Mouse (Mus musculus) ES-CJ7 (cell line): ENCODE measurements around the gene Gm20517.
A peak's percentile ranks its signal among the peaks of the same experiment; 100 is the strongest.
"Not testable (repeated sequence)": the region's sequence is repeated elsewhere in the genome, so short reads cannot be mapped to it uniquely, and the experiment has no call there.

ENCODE experiments used
- DNase-seq: peaks from one replicate; pipeline ENCODE4 v3.0.0; 2011; ENCODE audit warnings: low read depth, low spot score

Gm20517 gene

GRCm38 (mm10) chr17:47625088-47625487 is 13.7 kb downstream of the Gm20517 start:
- no peak for DNase-seq

GRCm38 (mm10) chr17:47626031-47626430 is 14.6 kb downstream of the Gm20517 start:
- no peak for DNase-seq

DNA sequence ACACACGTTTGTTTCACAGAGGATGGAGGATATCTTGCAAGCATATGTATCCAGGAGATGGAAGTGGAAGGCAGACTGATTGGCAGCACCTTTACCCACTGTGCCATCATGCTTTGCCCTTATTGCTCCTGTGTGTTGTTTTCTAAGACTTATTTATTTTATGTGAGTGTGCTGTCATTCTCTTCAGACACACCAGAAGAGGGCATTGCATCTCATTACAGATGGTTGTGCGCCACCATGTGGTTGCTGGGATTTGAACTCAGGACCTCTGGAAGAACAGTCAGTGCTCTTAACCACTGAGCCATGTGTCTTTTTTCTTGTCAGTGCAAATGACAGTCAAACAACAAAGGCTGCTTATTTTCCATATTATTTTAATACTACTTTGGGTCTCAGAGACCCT is 16.4 kb downstream of the Gm20517 start:
- no peak for DNase-seq

GRCm38 (mm10) chr17:47628851-47629676 is 17.7 kb downstream of the Gm20517 start:
- DNase-seq, result peak; percentile 96

- DNase-seq, result peak; percentile 30
Observed at GRCm38 (mm10) chr17:47629717-47630677, 18.6 kb downstream of the Gm20517 start.

GRCm38 (mm10) chr17:47630678-47631065 is 19.3 kb downstream of the Gm20517 start, which contains the start of gene Usp49:
TSS of gene Usp49 (plus strand) at chr17:47630690.
- no peak for DNase-seq

GRCm38 (mm10) chr17:47632181-47632840 is 20.9 kb downstream of the Gm20517 start:
- DNase-seq, result no peak

DNA sequence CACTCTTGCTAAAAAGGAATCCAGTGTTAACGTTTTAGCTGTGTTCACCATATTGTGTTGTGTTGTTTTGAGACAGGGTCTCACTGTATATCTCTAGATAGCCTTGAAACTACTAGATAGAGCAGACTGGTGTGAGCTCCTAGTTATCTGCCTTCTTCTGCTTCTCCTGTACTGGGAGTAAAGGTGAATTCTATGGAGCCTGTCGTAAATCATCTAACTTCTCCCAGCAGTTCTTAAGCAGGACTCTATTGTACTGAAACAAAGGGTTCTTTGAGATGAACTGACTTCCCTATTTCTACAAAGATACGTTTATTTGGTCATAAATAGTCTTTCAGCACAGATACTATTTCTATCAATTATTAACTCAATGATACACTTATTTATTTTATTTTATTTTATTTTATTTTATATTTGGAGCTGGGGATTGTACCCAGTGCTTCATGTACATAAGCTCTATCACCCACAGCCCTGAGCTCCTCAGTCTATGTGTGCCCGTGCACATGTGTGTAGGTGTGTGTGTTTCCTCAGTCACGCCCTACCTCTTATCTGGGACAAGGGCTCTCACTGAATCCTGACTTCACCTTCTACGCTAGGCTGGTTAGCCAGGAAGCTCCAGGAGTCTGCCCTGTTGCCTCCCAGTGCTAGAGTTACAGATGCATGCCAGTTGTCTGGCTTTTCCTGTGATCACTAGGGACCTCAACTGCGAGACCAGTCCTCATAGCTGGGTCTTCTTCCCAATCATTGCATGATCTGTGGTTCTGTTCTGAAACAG is 22.8 kb downstream of the Gm20517 start:
- no peak for DNase-seq

DNA sequence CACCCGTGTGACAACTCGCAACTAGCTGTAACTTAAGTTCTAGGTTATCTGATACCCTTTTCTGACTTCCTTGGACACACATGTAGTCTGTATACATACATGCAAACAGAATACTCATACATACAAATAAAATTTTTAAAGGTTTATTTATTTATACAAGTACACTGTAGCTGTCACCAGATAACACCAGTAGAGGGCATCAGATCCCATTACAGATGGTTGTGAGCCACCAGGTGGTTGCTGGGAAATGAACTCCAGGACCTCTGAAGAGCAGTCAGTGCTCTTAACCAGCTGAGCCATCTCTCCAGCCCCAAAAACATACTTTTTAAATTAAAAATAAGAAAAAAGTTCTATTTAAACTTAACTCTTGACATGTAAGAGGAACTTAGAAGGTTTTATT is 31.6 kb downstream of the Gm20517 start:
- no peak for DNase-seq

GRCm38 (mm10) chr17:47646683-47647082 is 35.3 kb downstream of the Gm20517 start:
- DNase-seq, result peak; percentile 96

GRCm38 (mm10) chr17:47648966-47649365 is 37.6 kb downstream of the Gm20517 start:
- peak; percentile 58 for DNase-seq

GRCm38 (mm10) chr17:47651953-47652352 is 40.6 kb downstream of the Gm20517 start:
- DNase-seq, result no peak

- not testable (repeated sequence) for DNase-seq
Observed at GRCm38 (mm10) chr17:47654346-47654745, 43.0 kb downstream of the Gm20517 start.

GRCm38 (mm10) chr17:47655697-47656096 is 44.3 kb downstream of the Gm20517 start:
- no peak for DNase-seq

DNA sequence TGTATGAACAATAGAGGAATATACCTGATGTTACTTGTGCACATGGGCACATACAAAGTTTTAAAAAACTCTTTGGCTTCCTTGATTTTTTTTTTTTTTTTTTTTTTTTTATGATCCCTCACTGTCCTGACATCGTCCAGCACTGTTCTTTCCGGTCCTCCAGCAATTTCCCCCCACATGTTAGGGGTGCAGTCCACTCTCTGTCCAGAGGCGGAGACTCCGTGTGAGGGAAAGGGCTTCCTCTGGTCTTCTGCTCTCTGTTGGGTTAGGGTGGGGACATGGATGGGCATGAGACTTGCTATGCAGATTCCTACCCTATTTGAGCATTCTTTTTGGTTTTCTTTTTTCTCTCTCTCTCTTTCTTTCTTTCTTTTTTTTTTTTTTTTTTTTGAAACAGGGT is 46.5 kb downstream of the Gm20517 start:
- no peak for DNase-seq

DNA sequence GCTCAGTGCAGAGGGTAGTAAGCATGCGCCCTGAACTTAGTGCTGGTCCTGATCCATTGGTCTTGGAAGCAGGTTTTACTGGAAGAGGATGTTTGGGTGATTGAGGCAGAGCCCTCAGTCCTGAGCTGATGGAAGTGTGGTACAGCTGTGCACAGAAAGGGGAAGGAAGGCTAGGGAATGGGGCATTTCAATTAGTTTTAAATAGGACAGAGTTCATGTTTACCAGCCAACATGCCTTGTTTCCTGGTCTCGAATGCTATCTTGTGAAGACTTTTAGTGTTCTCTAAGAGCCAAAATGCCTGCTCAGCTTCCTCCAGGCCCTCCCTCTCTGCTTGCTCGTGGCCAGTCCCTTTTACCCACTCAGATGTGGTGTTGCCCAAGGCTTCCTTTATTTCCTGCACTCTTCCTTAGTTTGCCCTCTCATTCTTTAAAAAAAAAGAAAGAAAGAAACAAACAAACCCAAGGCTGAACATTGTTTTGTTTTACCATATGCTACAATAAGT is 47.4 kb downstream of the Gm20517 start:
- no peak for DNase-seq

DNA sequence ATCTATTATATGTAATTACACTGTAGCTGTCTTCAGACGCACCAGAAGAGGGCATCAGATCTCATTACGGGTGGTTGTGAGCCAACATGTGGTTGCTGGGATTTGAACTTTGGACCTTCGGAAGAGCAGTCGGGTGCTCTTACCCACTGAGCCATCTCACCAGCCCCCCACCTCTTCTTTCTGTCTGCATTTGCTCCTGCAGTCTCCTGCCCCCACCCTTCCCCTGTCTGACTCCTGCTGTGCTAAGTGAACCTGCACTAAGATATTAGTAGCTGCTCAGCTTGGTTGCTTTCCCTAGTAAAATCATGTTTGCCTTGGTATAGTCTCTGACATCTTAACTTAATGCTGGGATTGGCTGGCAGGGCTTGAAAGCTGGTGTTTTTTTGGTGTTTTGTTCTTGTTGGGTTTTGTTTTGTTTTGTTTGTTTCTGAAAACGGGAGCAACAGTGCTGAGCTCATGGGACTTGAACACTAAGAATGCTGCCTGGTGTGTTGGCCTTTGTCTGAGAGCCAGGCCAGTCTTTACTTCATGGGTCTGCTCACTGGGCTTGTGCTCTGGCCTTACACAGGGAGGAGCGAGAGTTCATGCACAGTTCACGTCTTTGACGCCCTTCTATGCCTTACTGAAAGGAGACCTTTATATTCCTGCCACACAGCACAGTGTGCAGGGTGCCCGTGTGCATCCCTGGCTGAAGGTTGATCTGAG is 51.8 kb downstream of the Gm20517 start:
- peak; percentile 32 for DNase-seq

- no peak for DNase-seq
Observed at GRCm38 (mm10) chr17:47664474-47664873, 53.1 kb downstream of the Gm20517 start.

DNA sequence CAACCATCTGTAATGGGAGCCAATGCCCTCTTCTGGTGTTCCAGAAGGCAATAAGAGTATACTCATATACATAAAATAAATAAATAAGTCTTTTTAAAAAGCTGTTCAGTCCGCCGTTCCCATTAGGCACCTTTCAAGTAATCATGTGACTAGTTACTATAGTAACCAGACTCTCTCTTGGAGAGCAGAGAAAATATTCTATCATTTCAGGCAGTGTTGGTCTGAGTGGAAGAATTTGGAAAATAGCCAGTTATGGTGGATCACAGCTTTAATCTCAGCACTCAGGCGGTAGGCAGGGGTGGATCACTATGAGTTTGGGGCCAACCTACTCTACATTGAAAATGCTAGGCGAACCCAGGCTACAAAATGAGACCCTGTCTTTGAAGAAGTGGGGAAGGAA is 57.8 kb downstream of the Gm20517 start:
- no peak for DNase-seq

GRCm38 (mm10) chr17:47671988-47672310 is 60.6 kb downstream of the Gm20517 start:
- no peak for DNase-seq
